Mouse (Mus musculus) embryonic facial prominence, embryonic 11.5 days (tissue): ENCODE results near the gene Tra2b. TPM values are rescaled to one million over a fixed set of nuclear protein-coding genes. Genes with fewer than 3 reads are reported as not detected.
"Not testable (repeated sequence)": the region's sequence is repeated elsewhere in the genome, so short reads cannot be mapped to it uniquely, and the experiment has no call there.

ENCODE experiments used
- ATAC-seq: fragments of 200-750 bp; cut with Nextera tagmentation; replicated peaks from 2 replicates; pipeline ENCODE4 v1.8.0; 2017; ENCODE audit warnings: low read depth; ENCODE audit not compliant: insufficient number of reproducible peaks, low FRiP score, low TSS enrichment
- DNase-seq: peaks from one replicate; pipeline ENCODE4 v3.0.0-alpha.2; 2015; ENCODE audit warnings: low spot score
- H3K27ac ChIP-seq: fragments of 300-500 bp; sonication (generic); replicated peaks from 2 replicates; pipeline ENCODE4 v1.5.1; 2014; ENCODE audit warnings: mild to moderate bottlenecking, low read depth, low read length, control low read depth
- H3K27me3 ChIP-seq: fragments of 300-500 bp; sonication (generic); 2 replicates; pipeline ENCODE4 v1.6.1; 2014; ENCODE audit warnings: mild to moderate bottlenecking, low read length, moderate library complexity, mixed read lengths; ENCODE audit not compliant: control insufficient read depth, insufficient read depth
- H3K36me3 ChIP-seq: fragments of 300-500 bp; sonication (generic); replicated peaks from 2 replicates; pipeline ENCODE4 v1.6.1; 2014; ENCODE audit warnings: low read depth, mild to moderate bottlenecking, low read length, moderate library complexity, mixed read lengths; ENCODE audit not compliant: control insufficient read depth, insufficient read depth
- H3K4me1 ChIP-seq: fragments of 300-500 bp; sonication (generic); 2 replicates; pipeline ENCODE4 v1.6.1; 2014; ENCODE audit warnings: low read length, mixed read lengths; ENCODE audit not compliant: control insufficient read depth, insufficient read depth
- H3K4me2 ChIP-seq: fragments of 300-500 bp; sonication (generic); 2 replicates; pipeline ENCODE4 v1.6.1; 2014; ENCODE audit warnings: low read depth, mild to moderate bottlenecking, control low read depth, low read length, moderate library complexity
- H3K4me3 ChIP-seq: fragments of 300-500 bp; sonication (generic); 2 replicates; pipeline ENCODE4 v1.5.1; 2014; ENCODE audit warnings: low read depth, low read length, control low read depth
- H3K9ac ChIP-seq: fragments of 300-500 bp; sonication (generic); replicated peaks from 2 replicates; pipeline ENCODE4 v1.6.1; 2014; ENCODE audit warnings: mild to moderate bottlenecking, control low read depth, low read length
- H3K9me3 ChIP-seq: fragments of 300-500 bp; sonication (generic); replicated peaks from 2 replicates; pipeline ENCODE4 v1.6.1; 2016; ENCODE audit warnings: mild to moderate bottlenecking, low read length, inconsistent platforms, mixed read lengths; ENCODE audit not compliant: control insufficient read depth
- WGBS: fragments of 180-500 bp; shearing (Covaris S2); extraction: QIAGEN DNeasy Blood & Tissue Kit; methylation state at CpG from one replicate; pipeline ENCODE4 v1.1.7; 2014; 5-methylcytosine and 5-hydroxymethylcytosine counted together
- polyA plus RNA-seq: library from polyadenylated mRNA; unstranded; fragments of >200 nt; fragmentation: Nextera tagmentation; extraction: Ambion mirVana; gene quantifications from 2 replicates; pipeline ENCODE4 v1.2.1, GENCODE M21; 2014

The Tra2b gene
- polyA plus RNA-seq, 1 experiment from 2014 or later: 558 TPM

DNA sequence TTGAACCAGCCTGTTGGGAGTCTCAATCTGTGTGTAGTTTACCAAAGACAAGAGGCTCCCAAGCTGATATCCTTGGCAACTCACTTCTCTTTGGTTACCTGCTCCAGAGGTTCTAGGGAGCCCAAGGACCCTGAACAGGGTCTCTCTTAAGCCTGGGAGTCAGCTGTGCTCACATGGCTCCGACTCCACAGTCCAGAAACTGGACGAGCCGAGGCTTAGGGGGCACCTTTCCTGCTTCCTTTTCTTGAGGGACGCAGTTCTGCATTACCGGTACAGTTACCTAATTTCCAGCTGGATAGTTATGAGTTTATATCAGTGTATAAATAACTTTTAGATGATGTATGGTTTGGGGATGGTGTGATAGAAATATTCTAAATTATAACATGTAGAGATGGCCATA lies 24.9 kb downstream of the Tra2b start:
- Histone ChIP-seq H3K4me2 (no peak overlapping the region), H3K4me3 (no peak overlapping the region), H3K27me3 (no peaks in the 10 kb centered on the region), H3K4me1 (no peaks in the 10 kb centered on the region), H3K27ac (no peak overlapping the region), H3K9me3 (no peaks in the 10 kb centered on the region), H3K9ac (no peak overlapping the region), H3K36me3 (peaks cover 10% of the 10 kb centered on the region)
- DNase-seq (no peak), ATAC-seq (no peak)
- WGBS: 96% methylated on average over 5 of the region's 5 CpGs

DNA sequence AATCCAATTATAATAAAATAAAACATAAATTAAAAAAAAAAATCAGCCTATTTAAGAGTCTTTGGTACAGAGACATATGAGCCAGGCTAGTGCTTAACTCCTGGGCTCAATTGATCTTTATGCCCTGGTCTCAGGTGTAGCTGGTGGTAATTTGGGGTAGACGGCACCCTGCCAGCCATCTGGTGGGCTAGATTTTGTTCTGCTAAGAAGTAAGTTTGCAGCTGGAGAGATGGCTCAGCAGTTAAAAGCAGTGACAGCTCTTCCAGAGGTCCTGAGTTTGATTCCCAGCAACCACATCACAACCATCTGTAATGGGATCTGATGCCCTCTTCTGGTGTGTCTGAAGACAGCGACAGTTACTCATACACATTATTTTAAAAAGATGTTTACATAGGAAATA lies 25.8 kb downstream of the Tra2b start:
- peaks cover 10% of the 10 kb centered on the region for H3K36me3 ChIP-seq
- H3K9me3 ChIP-seq: no peaks in the 10 kb centered on the region
- no peak overlapping the region for H3K9ac ChIP-seq
- no peak overlapping the region for H3K4me3 ChIP-seq
- H3K4me1 ChIP-seq: no peaks in the 10 kb centered on the region
- DNase-seq: no peak
- no peak for ATAC-seq
- H3K27me3 ChIP-seq: no peaks in the 10 kb centered on the region
- no peak overlapping the region for H3K27ac ChIP-seq
- WGBS: 86% methylated on average over 2 of the region's 2 CpGs
- H3K4me2 ChIP-seq: no peak overlapping the region

DNA sequence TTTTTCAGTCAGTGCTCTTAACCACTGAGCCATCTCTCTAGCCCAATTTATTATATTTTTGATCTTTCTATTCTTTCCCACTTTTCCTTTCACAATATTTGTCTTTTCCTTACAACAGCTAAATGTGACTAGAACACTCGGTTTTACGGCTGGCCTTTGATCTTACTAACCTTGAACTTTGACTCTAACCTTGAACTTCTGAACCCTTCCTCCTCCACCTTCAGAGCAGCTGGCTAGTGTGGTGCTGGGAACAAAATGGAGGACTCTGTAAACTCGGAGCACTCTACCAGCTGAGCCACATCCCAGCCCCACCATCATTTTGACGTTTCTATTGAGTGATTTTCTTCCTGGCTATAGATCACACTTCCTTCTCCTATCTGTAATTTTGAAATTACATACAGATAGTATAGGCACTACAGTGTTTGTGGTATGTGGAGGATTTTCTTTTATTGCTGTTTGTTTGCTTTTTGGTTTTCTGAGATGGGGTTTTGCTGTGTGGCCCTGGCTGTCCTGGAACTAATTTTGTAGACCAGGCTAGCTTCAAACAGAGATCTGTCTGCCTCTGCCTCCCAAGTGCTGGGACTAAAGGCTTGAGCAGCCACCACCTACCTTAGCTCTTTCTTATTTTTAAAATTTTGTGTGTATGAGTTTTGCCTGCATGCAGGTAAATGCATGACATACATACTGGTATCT lies 26.7 kb downstream of the Tra2b start:
- ATAC-seq: no peak
- Histone ChIP-seq H3K27me3 (no peaks in the 10 kb centered on the region), H3K4me1 (no peaks in the 10 kb centered on the region), H3K9ac (no peak overlapping the region), H3K27ac (no peak overlapping the region), H3K9me3 (no peaks in the 10 kb centered on the region), H3K4me3 (no peak overlapping the region), H3K4me2 (no peak overlapping the region), H3K36me3 (peaks cover 10% of the 10 kb centered on the region)
- WGBS: 78% methylated on average over 4 of the region's 4 CpGs
- DNase-seq: no peak

DNA sequence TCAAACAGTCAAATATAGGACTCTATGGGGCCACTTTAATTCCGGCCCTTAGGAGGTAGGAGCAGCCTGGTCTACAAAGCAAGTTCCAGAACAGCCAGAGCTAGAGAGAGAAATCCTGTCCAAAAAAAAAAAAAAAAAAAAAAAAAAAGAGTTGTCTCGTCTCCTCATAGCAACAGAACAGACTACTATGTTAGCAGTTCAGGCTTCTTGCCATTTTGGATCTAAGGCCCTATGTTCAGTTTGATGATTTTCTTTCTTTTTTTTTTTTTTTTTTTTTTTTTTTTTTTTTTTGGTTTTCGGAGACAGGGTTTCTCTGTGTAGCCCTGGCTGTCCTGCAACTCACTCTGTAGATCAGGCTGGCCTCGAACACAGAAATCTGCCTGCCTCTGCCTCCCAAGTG lies 27.4 kb downstream of the Tra2b start:
- H3K27me3 ChIP-seq, H3K27ac ChIP-seq, H3K36me3 ChIP-seq, H3K4me3 ChIP-seq, H3K9me3 ChIP-seq, H3K9ac ChIP-seq, DNase-seq, ATAC-seq, H3K4me2 ChIP-seq, H3K4me1 ChIP-seq: not testable (repeated sequence)
- 85% methylated on average over 4 of the region's 4 CpGs for WGBS

DNA sequence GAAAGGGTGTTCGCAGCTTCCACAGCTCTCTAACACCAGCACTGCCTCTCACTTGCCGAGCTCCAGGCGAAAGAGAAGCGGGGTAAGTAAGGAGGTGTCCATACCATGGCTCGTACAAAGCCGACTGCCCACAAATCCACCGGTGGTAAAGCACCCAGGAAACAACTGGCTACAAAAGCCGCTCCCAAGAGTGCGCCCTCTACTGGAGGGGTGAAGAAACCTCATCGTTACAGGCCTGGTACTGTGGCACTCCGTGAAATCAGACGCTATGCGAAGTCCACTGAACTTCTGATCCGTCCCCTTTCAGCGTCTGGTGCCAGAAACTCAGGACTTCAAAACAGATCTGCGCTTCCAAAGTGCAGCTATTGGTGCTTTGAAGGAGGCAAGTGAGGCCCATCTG lies 29.0 kb downstream of the Tra2b start:
- WGBS: 92% methylated on average over 16 of the region's 16 CpGs
- H3K9ac ChIP-seq: no peak overlapping the region
- no peak overlapping the region for H3K4me3 ChIP-seq
- ATAC-seq: no peak
- no peak overlapping the region for H3K4me2 ChIP-seq
- no peaks in the 10 kb centered on the region for H3K9me3 ChIP-seq
- no peak overlapping the region for H3K27ac ChIP-seq
- H3K36me3 ChIP-seq: no peaks in the 10 kb centered on the region; the same call in 1 of the 2 replicates
- no peaks in the 10 kb centered on the region for H3K27me3 ChIP-seq
- no peak for DNase-seq
- H3K4me1 ChIP-seq: no peaks in the 10 kb centered on the region

DNA sequence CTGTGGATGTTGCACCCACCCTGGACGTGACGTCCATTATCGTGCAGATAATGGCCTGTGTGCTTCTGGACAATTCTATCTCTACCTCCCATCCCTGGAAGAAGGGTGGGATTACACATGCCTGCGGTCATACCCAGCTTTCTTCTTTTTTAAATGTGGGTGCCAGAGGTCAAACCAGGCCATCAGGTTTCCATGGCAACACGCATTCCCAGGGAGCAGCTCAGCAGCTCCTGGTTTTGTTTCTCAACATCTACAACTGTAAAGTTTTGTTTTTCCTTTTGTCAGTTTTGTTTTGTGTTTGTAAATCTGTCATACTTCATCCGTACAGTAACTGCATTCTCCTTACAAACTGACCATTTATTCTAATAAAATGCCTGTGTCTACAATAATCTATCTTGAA lies 31.3 kb downstream of the Tra2b start:
- DNase-seq (no peak), ATAC-seq (no peak)
- no peaks in the 10 kb centered on the region for H3K9me3 ChIP-seq
- H3K4me1 ChIP-seq: no peaks in the 10 kb centered on the region
- H3K4me3 ChIP-seq: no peak overlapping the region
- WGBS: 40% methylated on average over 6 of the region's 6 CpGs
- no peaks in the 10 kb centered on the region for H3K27me3 ChIP-seq
- H3K36me3 ChIP-seq: no peaks in the 10 kb centered on the region
- H3K4me2 ChIP-seq: no peak overlapping the region
- H3K27ac ChIP-seq: no peak overlapping the region
- no peak overlapping the region for H3K9ac ChIP-seq

DNA sequence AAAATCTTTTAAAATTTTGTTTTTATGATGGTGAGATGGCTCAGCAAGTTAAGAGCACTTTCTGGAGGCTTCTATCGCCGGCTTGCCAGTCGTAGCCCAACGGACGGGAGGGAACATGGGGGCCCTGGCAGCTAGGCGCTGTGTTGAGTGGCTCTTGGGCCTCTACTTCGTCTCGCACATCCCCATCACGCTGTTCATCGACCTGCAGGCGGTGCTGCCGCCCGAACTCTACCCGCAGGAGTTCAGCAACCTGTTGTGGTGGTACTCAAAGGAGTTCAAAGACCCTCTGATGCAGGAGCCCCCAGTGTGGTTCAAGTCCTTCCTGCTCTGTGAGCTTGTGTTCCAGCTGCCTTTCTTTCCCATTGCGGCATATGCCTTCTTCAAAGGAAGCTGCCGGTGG lies 35.5 kb downstream of the Tra2b start:
- not testable (repeated sequence) for H3K9me3 ChIP-seq, H3K4me3 ChIP-seq, H3K4me2 ChIP-seq, H3K9ac ChIP-seq, H3K36me3 ChIP-seq, H3K27me3 ChIP-seq, ATAC-seq, DNase-seq, H3K4me1 ChIP-seq, H3K27ac ChIP-seq
- WGBS: 75% methylated on average over 16 of the region's 16 CpGs

DNA sequence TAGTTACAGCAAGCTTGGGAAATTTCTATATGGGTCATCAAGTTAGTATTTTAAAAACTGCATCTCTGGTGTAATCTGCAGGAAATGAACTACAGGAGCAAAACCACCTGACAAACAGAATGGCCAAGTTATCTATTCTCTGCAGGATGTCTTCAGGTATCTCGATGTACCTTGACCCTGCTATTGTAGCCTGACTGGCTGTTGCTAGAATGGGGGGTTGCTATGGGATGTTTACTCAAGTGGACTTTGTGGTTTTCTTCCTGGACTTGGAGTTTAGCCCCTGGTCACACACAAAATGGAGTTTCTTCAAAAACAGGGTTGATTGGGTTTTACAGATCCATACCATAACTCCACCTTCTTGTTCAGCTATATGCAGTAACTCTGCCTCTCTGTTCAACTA lies 62.3 kb downstream of the Tra2b start:
- Histone ChIP-seq H3K4me1 (no peaks in the 10 kb centered on the region), H3K4me2 (no peak overlapping the region), H3K4me3 (no peak overlapping the region), H3K9me3 (no peaks in the 10 kb centered on the region), H3K9ac (no peak overlapping the region), H3K27ac (no peak overlapping the region), H3K27me3 (no peaks in the 10 kb centered on the region), H3K36me3 (no peaks in the 10 kb centered on the region)
- DNase-seq (no peak), ATAC-seq (no peak)
- 89% methylated on average over 1 of the region's 1 CpGs for WGBS
